8 mouse cellular contexts compared by ENCODE assay signal in the genomic region with DNA sequence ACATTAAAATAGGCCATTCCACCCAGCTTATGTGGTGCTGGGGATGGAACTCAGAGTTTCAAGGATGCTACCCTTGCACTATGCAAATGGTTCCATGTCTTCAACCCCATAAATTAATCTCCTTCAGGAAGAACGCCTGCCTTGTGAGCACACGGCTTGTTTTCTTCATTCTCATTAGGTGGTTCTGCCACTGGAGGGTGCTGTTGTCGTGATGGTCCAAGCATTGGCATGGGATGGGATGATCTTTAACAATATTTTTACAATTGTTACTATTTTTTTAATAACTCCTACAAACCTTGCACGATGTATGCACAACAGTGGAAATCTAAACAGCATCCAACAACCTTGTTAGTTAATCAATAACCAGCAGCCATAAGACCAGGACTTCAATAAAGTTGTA.
DNase-seq lines count a peak whose midpoint lies in the region; ATAC-seq and TF ChIP-seq lines count a peak whose summit lies in the region.

No protein-coding gene starts in this region.

- no peak for ATAC-seq in Patski

- in situ Hi-C loops in Patski (cut with MboI; ENCODE audit: low pct_unique_long_range_greater_than_20kb): no loop called here

- CTCF ChIA-PET in Patski (lab: Charles Lee): no interaction called here

- peak; percentile 25 for TF ChIP-seq CTCF in Patski (IDR thresholded peaks at IDR 0.05)

- intact Hi-C loops in left cerebral cortex, postnatal 25 days (cut with DNase I): loop anchor here (2.0 to 10.0 kb wide), 2 partner anchors 113 to 625 kb away; a partner anchor contains a TSS

- H3K27me3 ChIP-seq in Patski: no peaks in the 10 kb centered on the region

- peak; percentile 24 to 25 for DNase-seq in cerebellum, postnatal 10 days
- no peak for DNase-seq in cerebellum, adult 11-12 months
- DNase-seq in left cerebral cortex, postnatal 25 days (ENCODE audit: low spot score in 2 of 2): peak; percentile 11 to 27
- no peak for DNase-seq in left cerebral cortex, adult 11 months (ENCODE audit: low spot score)
- DNase-seq in Patski (ENCODE audit: low read depth, low spot score): no peak
- peak; percentile 19 for DNase-seq in lung, postnatal 10 days
- no peak for DNase-seq in gastrocnemius, adult 8-10 months (ENCODE audit: low spot score in 2 of 2)
- no peak for DNase-seq in yolk sac, embryonic 10.5 days (ENCODE audit: low spot score)

- POLR2A ChIA-PET in Patski (lab: Charles Lee): no interaction called here

Comparison
In these comparisons a context has a peak if more than half of its experiments do, and no peak if none do; other contexts are left out.
1. DNase-seq: peak in cerebellum, postnatal 10 days (2 of 2), left cerebral cortex, postnatal 25 days (2 of 2) and lung, postnatal 10 days (single experiment); none in cerebellum, adult 11-12 months (single experiment), left cerebral cortex, adult 11 months (single experiment), Patski (single experiment), gastrocnemius, adult 8-10 months (0 of 2) and yolk sac, embryonic 10.5 days (single experiment).